24 mouse cellular contexts compared by ENCODE assay signal in genomic region chr10:61917066-61917465, GRCm38 (mm10).
DNase-seq lines count a peak whose midpoint lies in the region; ATAC-seq and TF ChIP-seq lines count a peak whose summit lies in the region.
"Had no signal": no experiment of that assay in that cellular context is flagged by ENCODE, and none has a peak within 500 bp of the region (broad histone marks: within the 10 kb centered on the region; RNA-seq: fewer than 3 reads in every experiment).

No protein-coding gene starts in this region.

- H3K27ac ChIP-seq in lung, embryonic 14.5 days (ENCODE audit: low read depth): no peak overlapping the region
- H3K27ac ChIP-seq in CH12.LX (ENCODE audit: insufficient read depth, low read depth) (no peak overlapping the region), ES-Bruce4 (ENCODE audit: insufficient read depth, low read length) (no peak overlapping the region)
- H3K27ac ChIP-seq in midbrain, embryonic 14.5 days (replicated peaks; ENCODE audit: low read depth, low read length): no peak overlapping the region
- H3K27ac ChIP-seq: embryonic facial prominence, embryonic 12.5 days; embryonic facial prominence, embryonic 15.5 days; gastrocnemius, adult 2 months; hindbrain, embryonic 10.5 days; hindbrain, embryonic 14.5 days; hindbrain, postnatal 0 days had no signal

- TF ChIP-seq POLR2A in lung, adult 2 months (IDR thresholded peaks at IDR 0.05; ENCODE audit: borderline replicate concordance, extremely low read depth, low read depth, low read length): no peak
- TF ChIP-seq POLR2A in CH12.LX (IDR thresholded peaks at IDR 0.05; ENCODE audit: low read depth, low read length) (no peak), ES-Bruce4 (IDR thresholded peaks at IDR 0.05; ENCODE audit: insufficient read depth, low read length) (no peak)

- H3K4me3 ChIP-seq in lung, embryonic 14.5 days (ENCODE audit: low read depth, low read length): no peak overlapping the region
- H3K4me3 ChIP-seq in lung, adult 2 months (replicated peaks; ENCODE audit: extremely low read depth, low read depth, low read length): no peak overlapping the region
- H3K4me3 ChIP-seq in CH12.LX (replicated peaks in 1 of 3; ENCODE audit: low read depth in 2 of 3, low read length in 2 of 3, poor library complexity in 1 of 3) (no peak overlapping the region), ES-Bruce4 (ENCODE audit: low read depth, low read length) (no peak overlapping the region)
- no peak overlapping the region for H3K4me3 ChIP-seq in midbrain, embryonic 14.5 days (replicated peaks; ENCODE audit: low read depth, low read length)
- H3K4me3 ChIP-seq: embryonic facial prominence, embryonic 12.5 days; embryonic facial prominence, embryonic 15.5 days; gastrocnemius, adult 2 months; hindbrain, embryonic 10.5 days had no signal

- no peak for DNase-seq in lung, embryonic 14.5 days
- no peak for DNase-seq in lung, adult 2 months
- DNase-seq in CH12.LX (ENCODE audit: extremely low read depth) (peak; percentile 3), ZHBTc4 (ENCODE audit: low read depth, low spot score) (peak; percentile 65)
- no peak for DNase-seq in midbrain, embryonic 14.5 days
- no peak for DNase-seq in testis, postnatal 14 days (ENCODE audit: low spot score)
- DNase-seq: adrenal gland, postnatal 14 days; cerebellum, adult 11 months; cerebellum, adult 2 months; cerebellum, adult 9-11 months; cerebellum, postnatal 25 days; forebrain, postnatal 0 days; gastrocnemius, adult 2 months; gastrocnemius, postnatal 14 days; heart, adult 11 months; kidney, adult 18-20 months had no signal

- TF ChIP-seq CTCF in lung, embryonic 14.5 days (IDR thresholded peaks at IDR 0.05; ENCODE audit: low read depth): peak; percentile 29; the same call in 1 of the 2 replicates
- no peak for TF ChIP-seq CTCF in lung, adult 2 months (IDR thresholded peaks at IDR 0.05; ENCODE audit: insufficient read depth, low read length)
- TF ChIP-seq CTCF in CH12.LX (conservative IDR thresholded peaks at IDR 0.05 in 1 of 2, IDR thresholded peaks at IDR 0.05 in 1 of 2; ENCODE audit: low read depth in 2 of 2, low read length in 2 of 2) (peak in 1 of 2 experiments; percentile 24; a peak in 2 of 4 replicates), ES-Bruce4 (IDR thresholded peaks at IDR 0.05; ENCODE audit: low read depth, low read length) (peak; percentile 8)

- peaks cover 14% of the 10 kb centered on the region; the same call in 1 of the 2 replicates for H3K4me1 ChIP-seq in lung, embryonic 14.5 days (ENCODE audit: insufficient read depth)
- H3K4me1 ChIP-seq in lung, adult 2 months (ENCODE audit: control insufficient read depth, insufficient read depth, low read length): no peaks in the 10 kb centered on the region
- H3K4me1 ChIP-seq in CH12.LX (ENCODE audit: control insufficient read depth in 1 of 2, insufficient read depth in 2 of 2) (no peaks in the 10 kb centered on the region), ES-Bruce4 (ENCODE audit: control insufficient read depth, insufficient read depth, low read length) (peaks cover 4% of the 10 kb centered on the region)
- H3K4me1 ChIP-seq in midbrain, embryonic 14.5 days (ENCODE audit: control insufficient read depth, insufficient read depth, low read length): no peaks in the 10 kb centered on the region

- in situ Hi-C loops in CH12.LX (cut with MboI; ENCODE audit: low pct_ligation_motif_present, low pct_unique_long_range_greater_than_20kb, low sequenced_read_pairs): no loop called here

- dilution Hi-C loops in CH12.LX (cut with MboI; ENCODE audit: extremely low pct_ligation_motif_present, extremely low pct_unique_long_range_greater_than_20kb, low sequenced_read_pairs): no loop called here

- no peak overlapping the region for H3K4me2 ChIP-seq in lung, embryonic 14.5 days
- no peak overlapping the region for H3K4me2 ChIP-seq in CH12.LX (ENCODE audit: insufficient read depth, low read depth, poor library complexity, severe bottlenecking)
- H3K4me2 ChIP-seq in midbrain, embryonic 14.5 days (ENCODE audit: low read length): no peak overlapping the region
- H3K4me2 ChIP-seq: embryonic facial prominence, embryonic 12.5 days; embryonic facial prominence, embryonic 15.5 days; heart, embryonic 11.5 days; hindbrain, embryonic 14.5 days had no signal

- TF ChIP-seq EP300 in CH12.LX (IDR thresholded peaks at IDR 0.05; ENCODE audit: low read length) (no peak), ES-Bruce4 (IDR thresholded peaks at IDR 0.05; ENCODE audit: insufficient read depth, low read depth, low read length) (no peak)

- no peak for TF ChIP-seq RAD21 in CH12.LX (IDR thresholded peaks at IDR 0.05; ENCODE audit: low read depth, low read length)

- 0 out of 2 replicates have a peak, but pooled peaks cover 8% of the 10 kb centered on the region for H3K36me3 ChIP-seq in lung, embryonic 14.5 days (ENCODE audit: insufficient read depth)
- H3K36me3 ChIP-seq in CH12.LX (replicated peaks in 1 of 2; ENCODE audit: control insufficient read depth in 1 of 2, insufficient read depth in 1 of 2, low read length in 1 of 2): no peaks in the 10 kb centered on the region
- H3K36me3 ChIP-seq in ES-Bruce4 (ENCODE audit: control insufficient read depth, insufficient read depth, low read length, poor library complexity, severe bottlenecking): no peaks in the 10 kb centered on the region
- H3K36me3 ChIP-seq in midbrain, embryonic 14.5 days (ENCODE audit: control insufficient read depth, insufficient read depth, low read length): no peaks in the 10 kb centered on the region
- H3K36me3 ChIP-seq: embryonic facial prominence, embryonic 12.5 days; embryonic facial prominence, embryonic 15.5 days; hindbrain, embryonic 10.5 days had no signal

- no peaks in the 10 kb centered on the region for H3K79me2 ChIP-seq in CH12.LX (replicated peaks; ENCODE audit: control insufficient read depth, extremely low read depth, insufficient read depth, poor library complexity, severe bottlenecking)

- no peak for ATAC-seq in lung, embryonic 14.5 days (ENCODE audit: insufficient read depth)
- ATAC-seq in midbrain, embryonic 14.5 days (ENCODE audit: low FRiP score, low TSS enrichment): no peak
- ATAC-seq: forebrain, embryonic 14.5 days; forebrain, postnatal 0 days; hindbrain, postnatal 0 days had no signal

- peaks cover 4% of the 10 kb centered on the region; the same call in 1 of the 2 replicates for H3K9me3 ChIP-seq in lung, embryonic 14.5 days (ENCODE audit: low read depth, low read length)
- H3K9me3 ChIP-seq in CH12.LX (replicated peaks; ENCODE audit: low read length): peaks cover 24% of the 10 kb centered on the region
- H3K9me3 ChIP-seq in ES-Bruce4 (replicated peaks; ENCODE audit: control insufficient read depth, insufficient read depth, low read length, poor library complexity, severe bottlenecking): peaks cover 3% of the 10 kb centered on the region; the same call in 1 of the 2 replicates
- H3K9me3 ChIP-seq in midbrain, embryonic 14.5 days (ENCODE audit: control insufficient read depth, low read length): peaks cover 14% of the 10 kb centered on the region

- 91% methylated on average over 12 of the region's 12 CpGs for WGBS in lung, embryonic 14.5 days
- WGBS in lung, adult 2 months: 89% methylated on average over 12 of the region's 12 CpGs
- 94% methylated on average over 12 of the region's 12 CpGs for WGBS in midbrain, embryonic 14.5 days

- H3K9ac ChIP-seq in lung, embryonic 14.5 days: no peak overlapping the region
- no peak overlapping the region for H3K9ac ChIP-seq in CH12.LX (ENCODE audit: insufficient read depth, low read depth)
- no peak overlapping the region for H3K9ac ChIP-seq in ES-Bruce4 (ENCODE audit: low read depth, poor library complexity, severe bottlenecking)
- H3K9ac ChIP-seq in midbrain, embryonic 14.5 days (replicated peaks; ENCODE audit: low read length): no peak overlapping the region
- H3K9ac ChIP-seq: embryonic facial prominence, embryonic 12.5 days; embryonic facial prominence, embryonic 15.5 days; forebrain, postnatal 0 days; hindbrain, embryonic 14.5 days had no signal

- no peaks in the 10 kb centered on the region for H3K27me3 ChIP-seq in lung, embryonic 14.5 days (ENCODE audit: insufficient read depth, low read length)
- H3K27me3 ChIP-seq in CH12.LX (replicated peaks) (peaks cover 56% of the 10 kb centered on the region), ES-Bruce4 (ENCODE audit: control insufficient read depth, insufficient read depth, low read length, poor library complexity, severe bottlenecking) (no peaks in the 10 kb centered on the region)
- no peaks in the 10 kb centered on the region for H3K27me3 ChIP-seq in midbrain, embryonic 14.5 days (ENCODE audit: control insufficient read depth, insufficient read depth, low read length)
- H3K27me3 ChIP-seq: embryonic facial prominence, embryonic 12.5 days; embryonic facial prominence, embryonic 15.5 days had no signal

TF ChIP-seq in CH12.LX, 34 proteins besides CTCF, POLR2A, EP300 and RAD21:
- TF ChIP-seq ETS1 (conservative IDR thresholded peaks at IDR 0.05; ENCODE audit: low read depth, low read length): no peak
- TF ChIP-seq E2F4 (IDR thresholded peaks at IDR 0.05; ENCODE audit: insufficient replicate concordance, low read depth, low read length): no peak
- no peak for TF ChIP-seq ZNF384 (IDR thresholded peaks at IDR 0.05; ENCODE audit: low read depth, low read length)
- TF ChIP-seq TBP (conservative IDR thresholded peaks at IDR 0.05; ENCODE audit: low read depth, low read length): no peak
- no peak for TF ChIP-seq USF2 (conservative IDR thresholded peaks at IDR 0.05; ENCODE audit: low read depth, low read length)
- TF ChIP-seq RCOR1 (conservative IDR thresholded peaks at IDR 0.05; ENCODE audit: low read depth, low read length): no peak
- no peak for TF ChIP-seq MXI1 (IDR thresholded peaks at IDR 0.05; ENCODE audit: low read depth, low read length)
- TF ChIP-seq CHD1 (IDR thresholded peaks at IDR 0.05; ENCODE audit: low read depth, low read length): no peak
- TF ChIP-seq NELFE (IDR thresholded peaks at IDR 0.05; ENCODE audit: low read depth, low read length): no peak
- no peak for TF ChIP-seq HCFC1 (IDR thresholded peaks at IDR 0.05; ENCODE audit: low read depth, low read length)
- no peak for TF ChIP-seq ZC3H11A (IDR thresholded peaks at IDR 0.05; ENCODE audit: low read depth, low read length)

Comparison
In these comparisons a context has a peak if more than half of its experiments do, and no peak if none do; other contexts are left out.
1. DNase-seq: peak in CH12.LX (single experiment) and ZHBTc4 (single experiment); none in lung, embryonic 14.5 days (single experiment), lung, adult 2 months (single experiment), midbrain, embryonic 14.5 days (single experiment) and testis, postnatal 14 days (single experiment).